Mouse (Mus musculus) small intestine, adult 2 months (tissue): ENCODE results near the gene Dram1.

Experiments used
- CTCF ChIP-seq: fragments of 200-500 bp; IDR thresholded peaks from 2 replicates; pipeline ENCODE4 v1.5.1; 2012; ENCODE audit warnings: low read depth, mild to moderate bottlenecking, control low read depth, inconsistent platforms, low read length, moderate library complexity, mixed read lengths; ENCODE audit not compliant: insufficient replicate concordance, insufficient read length; ENCODE audit errors: extremely low read depth
- POLR2A ChIP-seq: fragments of 200-500 bp; IDR thresholded peaks from 2 replicates; pipeline ENCODE4 v1.6.1; 2012; ENCODE audit warnings: low read depth, mild to moderate bottlenecking, control low read depth, inconsistent platforms, low read length, moderate library complexity

DNA sequence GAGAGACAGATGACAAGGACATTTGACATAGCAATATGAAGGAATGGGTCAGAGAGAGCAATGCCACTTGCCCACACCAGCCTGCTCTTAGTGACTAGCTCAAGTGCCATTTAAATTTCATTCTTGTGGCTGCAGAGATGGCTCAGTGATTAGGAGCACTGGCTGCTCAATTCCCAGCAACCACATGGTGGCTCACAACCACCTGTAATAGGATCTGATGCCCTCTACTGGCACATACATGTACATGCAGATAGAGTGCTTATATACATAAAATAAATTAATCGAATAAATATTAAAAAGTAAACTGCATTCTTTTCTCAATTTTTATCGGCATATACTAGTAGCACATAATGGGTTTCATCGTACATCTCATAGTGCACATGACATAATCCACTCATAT lies 72.6 kb downstream of the Dram1 start:
- no peak for TF ChIP-seq CTCF
- TF ChIP-seq POLR2A: no peak
